Mouse (Mus musculus) heart, embryonic 15.5 days (tissue): Measurements from ENCODE around the gene Ccdc151. TPM values are rescaled to one million over a fixed set of nuclear protein-coding genes. Genes with fewer than 3 reads are reported as not detected.

Experiments
- ATAC-seq: fragments of 200-750 bp; cut with Nextera tagmentation; replicated peaks from 2 replicates; pipeline ENCODE4 v1.8.0; 2017; ENCODE audit warnings: low read depth, moderate TSS enrichment; ENCODE audit not compliant: insufficient number of reproducible peaks, insufficient read depth, low FRiP score
- H3K27ac ChIP-seq: fragments of 300-500 bp; sonication (generic); 2 replicates; pipeline ENCODE4 v1.5.1; 2015; ENCODE audit warnings: mild to moderate bottlenecking, inconsistent platforms
- H3K27me3 ChIP-seq: fragments of 300-500 bp; sonication (generic); 2 replicates; pipeline ENCODE4 v1.6.1; 2015; ENCODE audit warnings: inconsistent platforms
- H3K36me3 ChIP-seq: fragments of 300-500 bp; sonication (generic); 2 replicates; pipeline ENCODE4 v1.6.1; 2015; ENCODE audit warnings: mild to moderate bottlenecking, inconsistent platforms
- H3K4me1 ChIP-seq: fragments of 300-500 bp; sonication (generic); replicated peaks from 2 replicates; pipeline ENCODE4 v1.6.1; 2015; ENCODE audit warnings: inconsistent platforms
- H3K4me2 ChIP-seq: fragments of 300-500 bp; sonication (generic); 2 replicates; pipeline ENCODE4 v1.6.1; 2015; ENCODE audit warnings: inconsistent platforms, mild to moderate bottlenecking, moderate library complexity
- H3K4me3 ChIP-seq: fragments of 300-500 bp; sonication (generic); 2 replicates; pipeline ENCODE4 v1.5.1; 2015; ENCODE audit warnings: mild to moderate bottlenecking, inconsistent platforms
- H3K9ac ChIP-seq: fragments of 300-500 bp; sonication (generic); 2 replicates; pipeline ENCODE4 v1.6.1; 2015; ENCODE audit warnings: mild to moderate bottlenecking, inconsistent platforms
- H3K9me3 ChIP-seq: fragments of 300-500 bp; sonication (generic); replicated peaks from 2 replicates; pipeline ENCODE4 v1.6.1; 2016; ENCODE audit warnings: inconsistent platforms
- WGBS: fragments of 180-500 bp; shearing (Covaris S2); methylation state at CpG from one replicate; pipeline ENCODE4 v1.1.7; 2015; ENCODE audit warnings: mixed read lengths; 5-methylcytosine and 5-hydroxymethylcytosine counted together
- polyA plus RNA-seq: library from polyadenylated mRNA; unstranded; fragments of >200 nt; fragmentation: Nextera tagmentation; extraction: Ambion mirVana; gene quantifications from 2 replicates; pipeline ENCODE4 v1.2.1, GENCODE M21; 2015

The Ccdc151 gene
- polyA plus RNA-seq, 1 experiment from 2014 or later: 0.35 TPM

GRCm38 (mm10) chr9:21992227-21992626 is 10.2 kb downstream of the Ccdc151 start:
- 76% methylated on average over 4 of the region's 4 CpGs for WGBS
- no peak for ATAC-seq

GRCm38 (mm10) chr9:21989230-21990110 is 13.0 kb downstream of the Ccdc151 start, which contains the start of gene Rgl3:
Gene Rgl3 (minus strand): TSS chr9:21989446.
- Histone ChIP-seq H3K4me1 (peaks cover 25% of the 10 kb centered on the region), H3K27ac (no peak within 1 kb of the TSS), H3K36me3 (no peaks in the 10 kb centered on the region), H3K9ac (peak within 1 kb of the TSS; percentile 51), H3K9me3 (no peaks in the 10 kb centered on the region), H3K4me3 (peak within 1 kb of the TSS; percentile 56), H3K4me2 (peak within 1 kb of the TSS; percentile 88), H3K27me3 (peaks cover 93% of the 10 kb centered on the region)
- under 1% methylated on average over 42 of the region's 42 CpGs for WGBS
- ATAC-seq: no peak

More at GRCm38 (mm10) chr9:21992227-21992626, 10.2 kb downstream of the Ccdc151 start:
- H3K4me2 ChIP-seq: no peak overlapping the region
- H3K4me3 ChIP-seq: no peak overlapping the region
- H3K9me3 ChIP-seq: no peaks in the 10 kb centered on the region
- H3K9ac ChIP-seq: no peak overlapping the region
- H3K36me3 ChIP-seq: no peaks in the 10 kb centered on the region
- H3K27ac ChIP-seq: no peak overlapping the region
- H3K4me1 ChIP-seq: peaks cover 25% of the 10 kb centered on the region
- H3K27me3 ChIP-seq: peaks cover 72% of the 10 kb centered on the region

- Histone ChIP-seq H3K9me3 (no peaks in the 10 kb centered on the region), H3K4me1 (peaks cover 25% of the 10 kb centered on the region), H3K4me2 (peak overlapping the region; percentile 88), H3K9ac (peak overlapping the region; percentile 51), H3K27me3 (peaks cover 95% of the 10 kb centered on the region), H3K36me3 (no peaks in the 10 kb centered on the region), H3K4me3 (peak overlapping the region; percentile 56), H3K27ac (no peak overlapping the region)
- 1% methylated on average over 32 of the region's 32 CpGs for WGBS
- no peak for ATAC-seq
These were observed 13.9 kb downstream of the Ccdc151 start for GRCm38 (mm10) chr9:21988421-21989101.

GRCm38 (mm10) chr9:21987592-21988342 is 14.7 kb downstream of the Ccdc151 start:
- no peak for ATAC-seq
- 8% methylated on average over 36 of the region's 36 CpGs for WGBS

GRCm38 (mm10) chr9:21983911-21984310 is 18.5 kb downstream of the Ccdc151 start:
- no peak for ATAC-seq
- no peaks in the 10 kb centered on the region for H3K9me3 ChIP-seq
- H3K4me1 ChIP-seq: peaks cover 10% of the 10 kb centered on the region
- no peak overlapping the region for H3K4me2 ChIP-seq
- 22% methylated on average over 3 of the region's 3 CpGs for WGBS
- H3K27ac ChIP-seq: no peak overlapping the region
- no peak overlapping the region for H3K9ac ChIP-seq
- H3K36me3 ChIP-seq: no peaks in the 10 kb centered on the region
- H3K27me3 ChIP-seq: peaks cover 84% of the 10 kb centered on the region
- H3K4me3 ChIP-seq: no peak overlapping the region

More at GRCm38 (mm10) chr9:21987592-21988342, 14.7 kb downstream of the Ccdc151 start:
- H3K9me3 ChIP-seq: no peaks in the 10 kb centered on the region
- peak overlapping the region; percentile 56 for H3K4me3 ChIP-seq
- H3K27me3 ChIP-seq: peaks cover 92% of the 10 kb centered on the region
- peak overlapping the region; percentile 88 for H3K4me2 ChIP-seq
- no peaks in the 10 kb centered on the region for H3K36me3 ChIP-seq
- no peak overlapping the region for H3K9ac ChIP-seq
- peaks cover 25% of the 10 kb centered on the region for H3K4me1 ChIP-seq
- H3K27ac ChIP-seq: no peak overlapping the region

GRCm38 (mm10) chr9:21978398-21979128 is 23.9 kb downstream of the Ccdc151 start:
- ATAC-seq: no peak
- Histone ChIP-seq H3K4me2 (no peak overlapping the region), H3K9ac (no peak overlapping the region), H3K36me3 (no peaks in the 10 kb centered on the region), H3K4me1 (no peaks in the 10 kb centered on the region), H3K27ac (no peak overlapping the region), H3K27me3 (peaks cover 35% of the 10 kb centered on the region), H3K4me3 (no peak overlapping the region), H3K9me3 (no peaks in the 10 kb centered on the region)
- WGBS: 82% methylated on average over 4 of the region's 4 CpGs

GRCm38 (mm10) chr9:21977972-21978371 is 24.5 kb downstream of the Ccdc151 start:
- no peaks in the 10 kb centered on the region for H3K9me3 ChIP-seq
- WGBS: 31% methylated on average over 2 of the region's 2 CpGs
- peaks cover 33% of the 10 kb centered on the region for H3K27me3 ChIP-seq
- H3K4me1 ChIP-seq: no peaks in the 10 kb centered on the region
- H3K4me2 ChIP-seq: no peak overlapping the region
- H3K4me3 ChIP-seq: no peak overlapping the region
- no peak overlapping the region for H3K9ac ChIP-seq
- no peaks in the 10 kb centered on the region for H3K36me3 ChIP-seq
- ATAC-seq: no peak
- H3K27ac ChIP-seq: no peak overlapping the region

- H3K9me3 ChIP-seq: no peaks in the 10 kb centered on the region
- no peak overlapping the region for H3K4me3 ChIP-seq
- no peak overlapping the region for H3K9ac ChIP-seq
- no peak overlapping the region for H3K4me2 ChIP-seq
- 79% methylated on average over 5 of the region's 5 CpGs for WGBS
- H3K27ac ChIP-seq: no peak overlapping the region
- peaks cover 29% of the 10 kb centered on the region for H3K27me3 ChIP-seq
- H3K4me1 ChIP-seq: no peaks in the 10 kb centered on the region
- H3K36me3 ChIP-seq: no peaks in the 10 kb centered on the region
- ATAC-seq: no peak
These were observed 25.1 kb downstream of the Ccdc151 start for GRCm38 (mm10) chr9:21977331-21977730.

GRCm38 (mm10) chr9:21976626-21977175 is 25.7 kb downstream of the Ccdc151 start:
- Histone ChIP-seq H3K4me1 (no peaks in the 10 kb centered on the region), H3K9ac (no peak overlapping the region), H3K9me3 (no peaks in the 10 kb centered on the region), H3K27me3 (peaks cover 24% of the 10 kb centered on the region), H3K36me3 (no peaks in the 10 kb centered on the region), H3K27ac (no peak overlapping the region), H3K4me2 (no peak overlapping the region), H3K4me3 (no peak overlapping the region)
- 77% methylated on average over 10 of the region's 10 CpGs for WGBS
- no peak for ATAC-seq

- 0 out of 2 replicates have a peak, but pooled peaks cover 3% of the 10 kb centered on the region for H3K27me3 ChIP-seq
- H3K4me2 ChIP-seq: no peak overlapping the region
- H3K27ac ChIP-seq: no peak overlapping the region
- no peaks in the 10 kb centered on the region for H3K9me3 ChIP-seq
- no peak for ATAC-seq
- no peaks in the 10 kb centered on the region for H3K4me1 ChIP-seq
- H3K9ac ChIP-seq: no peak overlapping the region
- H3K4me3 ChIP-seq: no peak overlapping the region
- WGBS: 83% methylated on average over 4 of the region's 4 CpGs
- H3K36me3 ChIP-seq: no peaks in the 10 kb centered on the region
These were observed 33.1 kb downstream of the Ccdc151 start for GRCm38 (mm10) chr9:21969304-21969703.
